11 mouse cellular contexts compared by ENCODE assay signal in genomic region chr7:89418917-89419679, GRCm38 (mm10). TPM values are rescaled to one million over a fixed set of nuclear protein-coding genes. Genes with fewer than 3 reads are reported as not detected.
DNase-seq lines count a peak whose midpoint lies in the region; ATAC-seq lines count a peak whose summit lies in the region.
"Had no signal": no experiment of that assay in that cellular context is flagged by ENCODE, and none has a peak within 500 bp of the region (broad histone marks: within the 10 kb centered on the region; RNA-seq: fewer than 3 reads in every experiment).

No protein-coding gene starts in this region.

- H3K36me3 ChIP-seq in midbrain, embryonic 15.5 days (replicated peaks): no peaks in the 10 kb centered on the region
- H3K36me3 ChIP-seq: midbrain, embryonic 12.5 days had no signal

- DNase-seq in embryo, embryonic 10.5 days (ENCODE audit: low spot score): peak; percentile 58
- no peak for DNase-seq in embryo, embryonic 9.5 days (ENCODE audit: extremely low spot score)
- peak; percentile 17 for DNase-seq in layer of hippocampus, adult 9-10 months (ENCODE audit: low spot score)
- DNase-seq in layer of hippocampus, adult 11-12 months (ENCODE audit: low spot score): no peak
- DNase-seq in brain, adult 2 months (ENCODE audit: low read depth, low spot score): peak; percentile 42
- no peak for DNase-seq in yolk sac, embryonic 10.5 days (ENCODE audit: low spot score)
- DNase-seq in layer of hippocampus, postnatal 25 days (ENCODE audit: extremely low spot score in 1 of 2, low spot score in 1 of 2): no peak
- DNase-seq: cerebellum, adult 9-11 months; thymus, postnatal 36 days had no signal

- H3K4me3 ChIP-seq in midbrain, embryonic 15.5 days: no peak overlapping the region
- H3K4me3 ChIP-seq: midbrain, embryonic 12.5 days had no signal

- no peaks in the 10 kb centered on the region for H3K27me3 ChIP-seq in midbrain, embryonic 15.5 days (replicated peaks)
- H3K27me3 ChIP-seq: midbrain, embryonic 12.5 days had no signal

- H3K4me2 ChIP-seq in midbrain, embryonic 15.5 days: no peak overlapping the region
- H3K4me2 ChIP-seq: midbrain, embryonic 12.5 days had no signal

- H3K27ac ChIP-seq in midbrain, embryonic 15.5 days: no peak overlapping the region
- H3K27ac ChIP-seq: midbrain, embryonic 12.5 days had no signal

- 58% methylated on average over 3 of the region's 3 CpGs for WGBS in midbrain, embryonic 15.5 days

- H3K9me3 ChIP-seq in midbrain, embryonic 15.5 days: no peaks in the 10 kb centered on the region
- H3K9me3 ChIP-seq: midbrain, embryonic 12.5 days had no signal

- no peaks in the 10 kb centered on the region for H3K4me1 ChIP-seq in midbrain, embryonic 15.5 days
- H3K4me1 ChIP-seq: midbrain, embryonic 12.5 days had no signal

- ATAC-seq in midbrain, embryonic 15.5 days (replicated peaks): 0 out of 2 replicates have a peak, but pooled peaks have one; percentile 51

- no peak overlapping the region for H3K9ac ChIP-seq in midbrain, embryonic 15.5 days
- H3K9ac ChIP-seq: midbrain, embryonic 12.5 days had no signal

RNA-seq across cellular contexts. Expression of gene Fzd4, which starts 14.9 kb away (rescaled TPM):
- polyA plus RNA-seq in midbrain, embryonic 15.5 days (2015; fragmentation: Nextera tagmentation; extraction: Ambion mirVana): 1.6 and 1.7 TPM in 2 replicates
- 1 to 10 TPM; 6.5 to 7.6 TPM for total RNA-seq in layer of hippocampus, postnatal 25 days (2021)

RNA-seq across cellular contexts. Expression of gene Tmem135, which starts 15.1 kb away (rescaled TPM):
- 28.0 and 32.8 TPM in 2 replicates for polyA plus RNA-seq in midbrain, embryonic 15.5 days (2015; fragmentation: Nextera tagmentation; extraction: Ambion mirVana)
- total RNA-seq in layer of hippocampus, postnatal 25 days (2021): 10 to 100 TPM; 59.1 to 63.4 TPM

Comparison
In these comparisons a context has a peak if more than half of its experiments do, and no peak if none do; other contexts are left out.
1. DNase-seq: peak in embryo, embryonic 10.5 days (single experiment), layer of hippocampus, adult 9-10 months (single experiment) and brain, adult 2 months (single experiment); none in embryo, embryonic 9.5 days (single experiment), layer of hippocampus, adult 11-12 months (single experiment), yolk sac, embryonic 10.5 days (single experiment) and layer of hippocampus, postnatal 25 days (0 of 2).